Mouse (Mus musculus): ENCODE measurements around the gene Evi5.

Gene Evi5

GRCm38 (mm10) chr5:107749229-107749916, 125.5 kb downstream of the Evi5 start:
- DNase-seq (ENCODE audit: low spot score in 2 of 2): no peak

- DNase-seq (ENCODE audit: low spot score in 2 of 2): no peak
These were observed 135.9 kb downstream of the Evi5 start for GRCm38 (mm10) chr5:107739023-107739422.

- DNase-seq (ENCODE audit: low spot score in 2 of 2): no peak
These were observed 136.6 kb downstream of the Evi5 start for GRCm38 (mm10) chr5:107738296-107738695.

- no peak for DNase-seq (ENCODE audit: low spot score in 2 of 2)
These were observed 138.7 kb downstream of the Evi5 start for GRCm38 (mm10) chr5:107736171-107736570.

GRCm38 (mm10) chr5:107731844-107732243, 143.1 kb downstream of the Evi5 start:
- no peak for DNase-seq (ENCODE audit: low spot score in 2 of 2)

- no peak for DNase-seq (ENCODE audit: low spot score in 2 of 2)
These were observed 143.5 kb downstream of the Evi5 start for GRCm38 (mm10) chr5:107731408-107731807.

- no peak for DNase-seq (ENCODE audit: low spot score in 2 of 2)
These were observed 147.9 kb downstream of the Evi5 start for GRCm38 (mm10) chr5:107727007-107727402.

- no peak for DNase-seq (ENCODE audit: low spot score in 2 of 2)
These were observed 148.5 kb downstream of the Evi5 start for GRCm38 (mm10) chr5:107726281-107727006.

GRCm38 (mm10) chr5:107725435-107726261, 149.3 kb downstream of the Evi5 start, which contains the start of gene Gfi1:
Gfi1 (minus strand) TSS chr5:107726036.
- DNase-seq (ENCODE audit: low spot score in 2 of 2): peak; percentile 35 to 47

GRCm38 (mm10) chr5:107724661-107725434, 150.1 kb downstream of the Evi5 start:
- no peak for DNase-seq (ENCODE audit: low spot score in 2 of 2)

GRCm38 (mm10) chr5:107723541-107724511, 151.1 kb downstream of the Evi5 start:
- no peak for DNase-seq (ENCODE audit: low spot score in 2 of 2)

GRCm38 (mm10) chr5:107722661-107723532, 152.0 kb downstream of the Evi5 start:
- DNase-seq (ENCODE audit: low spot score in 2 of 2): no peak

GRCm38 (mm10) chr5:107721638-107722011, 153.3 kb downstream of the Evi5 start:
- no peak for DNase-seq (ENCODE audit: low spot score in 2 of 2)

- DNase-seq (ENCODE audit: low spot score in 2 of 2): no peak
These were observed 153.8 kb downstream of the Evi5 start for GRCm38 (mm10) chr5:107720991-107721637.

GRCm38 (mm10) chr5:107720511-107720910, 154.4 kb downstream of the Evi5 start:
- no peak for DNase-seq (ENCODE audit: low spot score in 2 of 2)

GRCm38 (mm10) chr5:107719786-107720185, 155.1 kb downstream of the Evi5 start:
- DNase-seq (ENCODE audit: low spot score in 2 of 2): no peak

- DNase-seq (ENCODE audit: low spot score in 2 of 2): no peak
These were observed 155.7 kb downstream of the Evi5 start for GRCm38 (mm10) chr5:107719209-107719608.

GRCm38 (mm10) chr5:107717871-107718361, 157.0 kb downstream of the Evi5 start:
- DNase-seq (ENCODE audit: low spot score in 2 of 2): no peak

GRCm38 (mm10) chr5:107711689-107712088, 163.2 kb downstream of the Evi5 start:
- DNase-seq (ENCODE audit: low spot score in 2 of 2): no peak
